Mouse (Mus musculus): Measurements from ENCODE around the gene Msantd2.

DNA sequence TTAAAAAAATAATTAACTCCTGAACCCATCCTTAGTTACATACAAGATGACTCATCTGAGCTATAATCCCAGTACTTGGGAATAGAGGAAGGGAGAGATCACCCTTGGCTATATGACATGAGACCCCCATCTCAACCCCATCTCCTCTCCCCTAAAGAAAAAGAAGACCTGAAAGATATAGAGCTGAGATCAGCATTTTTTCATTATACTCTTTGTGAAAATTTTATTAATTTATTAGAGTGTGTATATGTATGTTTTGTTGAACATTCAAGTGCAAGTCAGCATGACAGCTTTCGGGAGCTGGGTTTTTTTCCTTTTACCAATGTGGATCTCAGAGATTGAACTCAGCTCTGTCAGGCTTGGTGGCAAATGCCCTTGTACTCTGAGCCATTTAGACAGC lies 12.1 kb downstream of the Msantd2 start:
- no peak for TF ChIP-seq CTCF (IDR thresholded peaks at IDR 0.05; ENCODE audit: low read depth)
- TF ChIP-seq EP300 (IDR thresholded peaks at IDR 0.05; ENCODE audit: low read depth) = no peak
